Mouse (Mus musculus) ES-CJ7 (cell line): ENCODE measurements at regions not wholly inside any gene's neighbourhood (a gene's known extent, or its start where the extent isn't known, plus 50 kb on each side); places are given as distances from the start of the nearest gene placed in this dataset.

ENCODE experiments used
- DNase-seq: peaks from one replicate; pipeline ENCODE4 v3.0.0; 2011; ENCODE audit warnings: low read depth, low spot score

- DNase-seq = peak; percentile 33
Measured at GRCm38 (mm10) chrX:58812824-58813223, 96.3 kb upstream of the 4930550L24Rik start.
